Mouse (Mus musculus): ENCODE measurements around the gene Pramel7. TPM values are rescaled to one million over a fixed set of nuclear protein-coding genes. Genes with fewer than 3 reads are reported as not detected.
"Not testable (repeated sequence)": the region's sequence is repeated elsewhere in the genome, so short reads cannot be mapped to it uniquely, and the experiment has no call there.

The Pramel7 gene
- not detected in 2 replicates for polyA plus RNA-seq (2016; fragmentation: Nextera tagmentation; extraction: Ambion mirVana)

GRCm38 (mm10) chr2:87496993-87497392, at the start of gene Pramel7:
Gene Pramel7, minus strand, starts transcription at chr2:87497093.
- whole genome bisulfite sequencing = 84% methylated on average over 4 of the region's 5 CpGs
- H3K9me3 ChIP-seq; H3K4me1 ChIP-seq; H3K9ac ChIP-seq (replicated peaks); ATAC-seq (ENCODE audit: low FRiP score, low read depth); H3K27me3 ChIP-seq; H3K4me3 ChIP-seq; H3K4me2 ChIP-seq (replicated peaks); H3K36me3 ChIP-seq; H3K27ac ChIP-seq (replicated peaks): not testable (repeated sequence)

DNA sequence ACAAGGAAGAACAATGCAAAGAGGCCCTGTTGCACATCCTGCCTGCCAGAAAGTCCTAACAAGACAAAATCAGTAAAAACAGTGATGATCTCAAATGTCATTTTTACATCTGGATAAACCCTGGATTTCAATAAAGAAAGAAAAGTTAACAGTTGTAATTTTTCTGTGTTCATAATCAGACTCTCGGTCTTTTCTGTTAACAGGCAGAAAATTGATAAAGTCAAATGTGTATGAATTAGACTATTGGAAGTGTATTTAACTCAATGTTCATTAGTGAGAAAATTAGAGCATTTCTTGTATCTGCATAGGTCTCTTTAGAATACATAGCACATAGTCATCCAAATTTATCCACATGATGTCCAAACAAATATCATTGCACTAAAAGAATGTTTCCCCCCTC, 48.5 kb upstream of the Pramel7 start, which contains the start of gene Olfr1128:
Gene Olfr1128 (minus strand): TSS at position 101 of the 400 bp plus-strand sequence.
- no peak for ATAC-seq (ENCODE audit: low FRiP score, low read depth)
- no peak within 1 kb of the TSS for H3K4me2 ChIP-seq (replicated peaks)
- 87% methylated on average over 1 of the region's 1 CpGs for WGBS
- no peaks in the 10 kb centered on the region for H3K9me3 ChIP-seq
- H3K36me3 ChIP-seq = no peaks in the 10 kb centered on the region
- H3K4me3 ChIP-seq = no peak within 1 kb of the TSS
- no peak within 1 kb of the TSS for H3K9ac ChIP-seq (replicated peaks)
- H3K27me3 ChIP-seq = no peaks in the 10 kb centered on the region
- H3K4me1 ChIP-seq = no peaks in the 10 kb centered on the region
- no peak within 1 kb of the TSS for H3K27ac ChIP-seq (replicated peaks)

GRCm38 (mm10) chr2:87534826-87535225, 37.9 kb upstream of the Pramel7 start:
- H3K27ac ChIP-seq (replicated peaks) = no peak overlapping the region
- H3K4me3 ChIP-seq = no peak overlapping the region
- no peaks in the 10 kb centered on the region for H3K27me3 ChIP-seq
- 70% methylated on average over 2 of the region's 2 CpGs for WGBS
- H3K4me1 ChIP-seq = no peaks in the 10 kb centered on the region
- H3K9ac ChIP-seq (replicated peaks) = no peak overlapping the region
- ATAC-seq (ENCODE audit: low FRiP score, low read depth) = no peak
- H3K9me3 ChIP-seq = no peaks in the 10 kb centered on the region
- H3K4me2 ChIP-seq (replicated peaks) = no peak overlapping the region
- no peaks in the 10 kb centered on the region for H3K36me3 ChIP-seq

DNA sequence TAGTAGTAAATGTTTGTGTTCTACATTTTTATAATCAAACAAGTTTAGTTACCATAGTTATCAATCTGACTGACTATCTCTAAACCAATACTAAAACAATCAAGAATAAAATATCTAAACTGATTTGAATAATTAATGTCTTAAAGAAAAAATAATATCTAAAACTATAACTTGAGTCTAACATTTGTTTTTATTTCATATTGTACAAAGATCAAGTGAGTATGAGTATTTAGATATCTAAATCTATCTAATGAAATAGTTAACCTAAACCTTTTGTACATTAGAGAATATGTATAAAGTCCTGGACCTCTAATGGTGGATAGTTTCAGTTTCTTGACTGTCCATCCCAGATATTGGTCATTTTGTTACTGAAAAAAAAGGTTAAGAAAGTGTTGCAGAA, 34.6 kb upstream of the Pramel7 start, which contains the start of gene Olfr153:
Gene Olfr153 (plus strand): TSS at position 301 of the 400 bp plus-strand sequence.
- Histone ChIP-seq H3K4me2 (replicated peaks) (no peak within 1 kb of the TSS), H3K27ac (replicated peaks) (no peak within 1 kb of the TSS), H3K27me3 (no peaks in the 10 kb centered on the region), H3K4me3 (no peak within 1 kb of the TSS), H3K9me3 (no peaks in the 10 kb centered on the region), H3K36me3 (no peaks in the 10 kb centered on the region), H3K9ac (replicated peaks) (no peak within 1 kb of the TSS), H3K4me1 (no peaks in the 10 kb centered on the region)
- no peak for ATAC-seq (ENCODE audit: low FRiP score, low read depth)

DNA sequence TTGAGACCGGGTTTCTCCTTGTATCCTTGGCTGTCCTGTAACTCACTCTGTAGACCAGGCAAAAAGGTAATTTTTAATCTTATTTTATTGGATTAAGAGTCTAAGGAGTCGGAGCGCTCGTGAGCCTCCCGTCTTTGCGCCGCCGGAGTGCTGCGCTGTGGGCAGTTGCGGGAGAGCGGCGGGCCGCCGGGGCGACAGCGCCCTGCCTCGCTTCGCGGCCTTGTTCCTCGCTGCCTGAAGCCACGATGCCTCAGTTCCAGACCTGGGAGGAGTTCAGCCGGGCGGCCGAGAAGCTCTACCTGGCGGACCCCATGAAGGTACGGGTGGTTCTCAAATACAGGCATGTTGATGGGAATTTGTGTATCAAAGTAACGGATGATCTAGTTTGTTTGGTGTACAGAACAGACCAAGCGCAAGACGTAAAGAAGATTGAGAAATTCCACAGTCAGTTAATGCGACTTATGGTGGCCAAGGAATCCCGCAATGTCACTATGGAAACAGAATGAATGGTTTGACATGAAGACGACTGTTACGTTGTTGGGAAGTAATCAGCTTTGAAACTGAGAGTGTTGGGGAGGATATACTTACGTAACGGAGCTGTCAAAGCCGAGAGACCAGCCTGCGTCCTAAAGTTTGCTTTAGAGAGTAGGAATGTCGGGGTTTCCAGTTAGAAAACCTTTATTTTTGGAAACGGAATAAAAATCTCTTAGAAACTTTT, 29.2 kb upstream of the Pramel7 start:
- Histone ChIP-seq H3K4me2 (replicated peaks) (peak overlapping the region; percentile 43), H3K4me3 (peak overlapping the region; percentile 27)
- H3K9ac ChIP-seq (replicated peaks); H3K36me3 ChIP-seq; H3K9me3 ChIP-seq; H3K4me1 ChIP-seq; H3K27ac ChIP-seq (replicated peaks); H3K27me3 ChIP-seq: not testable (repeated sequence)
- peak; percentile 82 for ATAC-seq (ENCODE audit: low FRiP score, low read depth)
- 23% methylated on average over 38 of the region's 39 CpGs for WGBS

DNA sequence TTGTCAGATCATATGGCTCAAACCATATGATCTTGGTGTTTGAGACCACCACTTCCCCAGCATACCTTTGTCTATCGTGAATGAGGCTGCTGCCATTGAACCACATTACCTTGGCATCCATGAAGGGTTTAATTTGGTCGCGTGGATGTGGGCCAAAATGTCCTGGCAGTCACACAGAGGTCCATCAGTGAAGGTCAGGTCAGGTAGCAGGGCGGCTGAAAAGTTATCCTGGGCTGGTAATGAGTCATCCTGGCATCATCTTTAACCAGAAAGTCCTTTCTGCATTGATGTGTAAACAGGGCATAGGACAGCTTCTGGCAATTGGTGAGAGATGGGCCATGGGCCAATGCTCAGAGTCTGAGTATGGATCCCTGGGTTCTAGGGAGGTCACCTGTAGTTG, 23.8 kb upstream of the Pramel7 start:
- 87% methylated on average over 4 of the region's 4 CpGs for WGBS
- H3K36me3 ChIP-seq = no peaks in the 10 kb centered on the region
- no peak overlapping the region for H3K27ac ChIP-seq (replicated peaks)
- no peak overlapping the region for H3K4me3 ChIP-seq
- ATAC-seq (ENCODE audit: low FRiP score, low read depth) = no peak
- no peaks in the 10 kb centered on the region for H3K9me3 ChIP-seq
- H3K27me3 ChIP-seq = no peaks in the 10 kb centered on the region
- no peak overlapping the region for H3K4me2 ChIP-seq (replicated peaks)
- H3K9ac ChIP-seq (replicated peaks) = no peak overlapping the region
- H3K4me1 ChIP-seq = no peaks in the 10 kb centered on the region

DNA sequence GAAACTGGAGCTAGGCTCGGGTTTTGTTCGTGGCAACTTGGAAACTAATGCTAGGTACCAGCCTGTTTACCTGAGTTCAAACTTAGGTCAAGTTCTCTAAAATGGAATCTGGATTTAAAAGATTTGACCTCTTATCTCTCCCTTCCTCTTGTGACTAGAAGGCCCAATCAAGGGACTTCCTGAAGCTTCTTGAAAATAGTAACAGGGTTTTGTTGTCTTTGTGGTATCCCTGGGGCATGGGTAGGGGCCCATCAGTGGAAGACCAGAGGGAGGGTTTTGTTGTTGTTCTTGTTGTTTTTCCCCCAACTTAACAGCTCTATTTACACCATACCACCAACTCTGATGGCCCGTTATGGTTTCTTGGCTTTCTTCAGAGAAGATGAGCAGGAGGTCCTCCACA, 19.7 kb upstream of the Pramel7 start:
- no peak for ATAC-seq (ENCODE audit: low FRiP score, low read depth)
- WGBS = 85% methylated on average over 3 of the region's 3 CpGs
- no peaks in the 10 kb centered on the region for H3K9me3 ChIP-seq
- H3K9ac ChIP-seq (replicated peaks) = no peak overlapping the region
- H3K4me3 ChIP-seq = no peak overlapping the region
- H3K36me3 ChIP-seq = no peaks in the 10 kb centered on the region
- no peaks in the 10 kb centered on the region for H3K4me1 ChIP-seq
- H3K27ac ChIP-seq (replicated peaks) = no peak overlapping the region
- no peaks in the 10 kb centered on the region for H3K27me3 ChIP-seq
- no peak overlapping the region for H3K4me2 ChIP-seq (replicated peaks)

- no peaks in the 10 kb centered on the region for H3K9me3 ChIP-seq
- no peaks in the 10 kb centered on the region for H3K27me3 ChIP-seq
- ATAC-seq (ENCODE audit: low FRiP score, low read depth) = no peak
- H3K27ac ChIP-seq (replicated peaks) = no peak overlapping the region
- H3K4me2 ChIP-seq (replicated peaks) = no peak overlapping the region
- 86% methylated on average over 8 of the region's 8 CpGs for WGBS
- no peaks in the 10 kb centered on the region for H3K36me3 ChIP-seq
- H3K9ac ChIP-seq (replicated peaks) = no peak overlapping the region
- no peaks in the 10 kb centered on the region for H3K4me1 ChIP-seq
- H3K4me3 ChIP-seq = no peak overlapping the region
Observed at GRCm38 (mm10) chr2:87515457-87516060, 18.7 kb upstream of the Pramel7 start.

- Histone ChIP-seq H3K4me2 (replicated peaks) (no peak overlapping the region), H3K9me3 (no peaks in the 10 kb centered on the region), H3K4me3 (no peak overlapping the region), H3K36me3 (no peaks in the 10 kb centered on the region), H3K9ac (replicated peaks) (no peak overlapping the region), H3K27ac (replicated peaks) (no peak overlapping the region), H3K27me3 (no peaks in the 10 kb centered on the region), H3K4me1 (no peaks in the 10 kb centered on the region)
- 88% methylated on average over 2 of the region's 2 CpGs for WGBS
- no peak for ATAC-seq (ENCODE audit: low FRiP score, low read depth)
Observed at GRCm38 (mm10) chr2:87515046-87515445, 18.2 kb upstream of the Pramel7 start.

- H3K4me1 ChIP-seq = no peaks in the 10 kb centered on the region
- H3K4me3 ChIP-seq = no peak within 1 kb of the TSS
- 85% methylated on average over 6 of the region's 6 CpGs for WGBS
- no peak within 1 kb of the TSS for H3K9ac ChIP-seq (replicated peaks)
- no peak within 1 kb of the TSS for H3K4me2 ChIP-seq (replicated peaks)
- H3K36me3 ChIP-seq = no peaks in the 10 kb centered on the region
- H3K9me3 ChIP-seq = no peaks in the 10 kb centered on the region
- no peak within 1 kb of the TSS for H3K27ac ChIP-seq (replicated peaks)
- no peak for ATAC-seq (ENCODE audit: low FRiP score, low read depth)
- no peaks in the 10 kb centered on the region for H3K27me3 ChIP-seq
Observed at GRCm38 (mm10) chr2:87506265-87506664, 9.4 kb upstream of the Pramel7 start, which contains the start of gene Pramel6. Gene Pramel6, plus strand, starts transcription at chr2:87506565.

DNA sequence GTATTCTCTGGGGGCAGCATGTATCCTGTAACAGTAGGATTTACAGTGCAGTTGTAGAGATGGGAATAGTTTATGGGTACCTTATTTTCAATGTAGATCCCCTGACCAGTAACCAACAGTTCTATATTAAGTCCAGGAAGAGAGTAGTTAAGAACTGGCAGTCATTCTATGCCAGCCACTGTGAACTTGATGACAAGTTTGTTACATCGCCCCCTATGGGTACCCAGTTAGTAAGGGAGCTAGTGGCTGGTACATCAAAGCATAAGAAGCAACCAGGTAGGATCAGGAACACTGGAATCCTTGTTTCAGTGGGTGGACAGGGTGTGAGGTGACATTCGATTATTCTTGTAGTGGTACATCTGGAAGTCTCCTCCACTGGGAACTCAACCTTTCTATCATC, 14.6 kb downstream of the Pramel7 start:
- no peak for ATAC-seq (ENCODE audit: low FRiP score, low read depth)
- Histone ChIP-seq H3K27ac (replicated peaks) (no peak overlapping the region), H3K4me2 (replicated peaks) (no peak overlapping the region), H3K9me3 (no peaks in the 10 kb centered on the region), H3K4me1 (no peaks in the 10 kb centered on the region), H3K9ac (replicated peaks) (no peak overlapping the region), H3K36me3 (no peaks in the 10 kb centered on the region), H3K27me3 (no peaks in the 10 kb centered on the region), H3K4me3 (no peak overlapping the region)
- WGBS = 67% methylated on average over 2 of the region's 2 CpGs

DNA sequence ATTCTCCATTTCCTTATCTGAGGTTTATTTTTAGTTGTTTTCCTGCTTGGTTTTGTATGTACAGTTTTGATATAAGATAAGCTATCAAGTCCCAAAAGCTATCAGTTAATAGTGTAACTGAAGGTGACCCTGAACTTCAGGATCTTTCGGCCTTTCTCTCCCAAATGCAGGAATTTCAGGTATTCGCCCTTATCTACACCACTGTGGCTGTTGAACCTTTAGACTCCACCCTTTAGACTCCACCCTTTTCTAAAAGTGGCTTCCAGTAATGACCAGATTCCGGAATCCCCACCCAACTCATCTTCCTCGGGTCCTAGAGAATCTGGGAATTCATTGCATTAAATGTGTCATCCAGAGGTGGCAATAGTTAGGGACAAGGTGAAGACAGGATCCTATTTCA, 15.7 kb downstream of the Pramel7 start:
- no peak overlapping the region for H3K4me3 ChIP-seq
- no peaks in the 10 kb centered on the region for H3K9me3 ChIP-seq
- no peak overlapping the region for H3K4me2 ChIP-seq (replicated peaks)
- no peaks in the 10 kb centered on the region for H3K27me3 ChIP-seq
- H3K36me3 ChIP-seq = no peaks in the 10 kb centered on the region
- H3K27ac ChIP-seq (replicated peaks) = no peak overlapping the region
- H3K4me1 ChIP-seq = no peaks in the 10 kb centered on the region
- no peak overlapping the region for H3K9ac ChIP-seq (replicated peaks)
- WGBS = 85% methylated on average over 4 of the region's 4 CpGs
- no peak for ATAC-seq (ENCODE audit: low FRiP score, low read depth)

Data from midbrain, embryonic 12.5 days (tissue).